Mouse (Mus musculus) kidney, embryonic 16.5 days (tissue): ENCODE measurements around the gene Dxo. TPM values are rescaled to one million over a fixed set of nuclear protein-coding genes. Genes with fewer than 3 reads are reported as not detected.

ENCODE experiments used
- ATAC-seq: fragments of 200-750 bp; cut with Nextera tagmentation; 2 replicates; pipeline ENCODE4 v1.8.0; 2017; ENCODE audit warnings: moderate TSS enrichment; ENCODE audit not compliant: low FRiP score, low TSS enrichment
- H3K27ac ChIP-seq: fragments of 300-500 bp; sonication (generic); 2 replicates; pipeline ENCODE4 v1.5.1; 2014; ENCODE audit warnings: low read length
- H3K27me3 ChIP-seq: fragments of 300-500 bp; sonication (generic); 2 replicates; pipeline ENCODE4 v1.6.1; 2014; ENCODE audit warnings: low read length, control low read depth, mixed read lengths; ENCODE audit not compliant: insufficient read depth
- H3K36me3 ChIP-seq: fragments of 300-500 bp; sonication (generic); 2 replicates; pipeline ENCODE4 v1.6.1; 2014; ENCODE audit warnings: low read length, control low read depth, mixed read lengths; ENCODE audit not compliant: insufficient read depth
- H3K4me1 ChIP-seq: fragments of 300-500 bp; sonication (generic); 2 replicates; pipeline ENCODE4 v1.6.1; 2014; ENCODE audit warnings: low read length, control low read depth, mixed read lengths; ENCODE audit not compliant: insufficient read depth
- H3K4me2 ChIP-seq: fragments of 300-500 bp; sonication (generic); replicated peaks from 2 replicates; pipeline ENCODE4 v1.6.1; 2014; ENCODE audit warnings: low read depth, low read length
- H3K4me3 ChIP-seq: fragments of 300-500 bp; sonication (generic); 2 replicates; pipeline ENCODE4 v1.5.1; 2014; ENCODE audit warnings: mild to moderate bottlenecking, low read length
- H3K9ac ChIP-seq: fragments of 300-500 bp; sonication (generic); replicated peaks from 2 replicates; pipeline ENCODE4 v1.6.1; 2014; ENCODE audit warnings: low read length
- H3K9me3 ChIP-seq: fragments of 300-500 bp; sonication (generic); 2 replicates; pipeline ENCODE4 v1.6.1; 2016; ENCODE audit warnings: low read length, control low read depth
- WGBS: fragments of 180-500 bp; shearing (Covaris S2); extraction: QIAGEN DNeasy Blood & Tissue Kit; methylation state at CpG from one replicate; pipeline ENCODE4 v1.1.7; 2014; 5-methylcytosine and 5-hydroxymethylcytosine counted together
- polyA plus RNA-seq: library from polyadenylated mRNA; unstranded; fragments of >200 nt; fragmentation: Nextera tagmentation; extraction: Ambion mirVana; gene quantifications from 2 replicates; pipeline ENCODE4 v1.2.1, GENCODE M21; 2015

Gene Dxo
- polyA plus RNA-seq, 1 experiment from 2014 or later: 71.0 TPM

GRCm38 (mm10) chr17:34849722-34850516 lies 13.1 kb downstream of the Dxo start, which contains the start of the genes Skiv2l and Nelfe:
Gene Skiv2l (minus strand): TSS chr17:34850210.
Gene Nelfe (plus strand): TSS chr17:34850391.
- H3K4me1 ChIP-seq: peaks cover 16% of the 10 kb centered on the region
- peaks cover 53% of the 10 kb centered on the region for H3K36me3 ChIP-seq
- no peaks in the 10 kb centered on the region for H3K9me3 ChIP-seq
- H3K27me3 ChIP-seq: no peaks in the 10 kb centered on the region
- H3K27ac ChIP-seq: peak within 1 kb of the TSS; percentile 54
- H3K4me3 ChIP-seq: peak within 1 kb of the TSS; percentile 77
- ATAC-seq: peak; percentile 97
- H3K9ac ChIP-seq: peak within 1 kb of the TSS; percentile 82
- under 1% methylated on average over 61 of the region's 65 CpGs for WGBS
- peak within 1 kb of the TSS; percentile 89 for H3K4me2 ChIP-seq

GRCm38 (mm10) chr17:34850517-34851125 lies 13.8 kb downstream of the Dxo start:
- H3K4me1 ChIP-seq: peaks cover 16% of the 10 kb centered on the region
- peak; percentile 55 for ATAC-seq
- H3K9me3 ChIP-seq: no peaks in the 10 kb centered on the region
- H3K27ac ChIP-seq: peak overlapping the region; percentile 54
- H3K4me2 ChIP-seq: peak overlapping the region; percentile 76
- under 1% methylated on average over 25 of the region's 25 CpGs for WGBS
- peak overlapping the region; percentile 77 for H3K4me3 ChIP-seq
- H3K27me3 ChIP-seq: no peaks in the 10 kb centered on the region
- H3K9ac ChIP-seq: peak overlapping the region; percentile 82
- peaks cover 52% of the 10 kb centered on the region for H3K36me3 ChIP-seq

- no peak for ATAC-seq
- Histone ChIP-seq H3K4me3 (no peak overlapping the region), H3K36me3 (peaks cover 45% of the 10 kb centered on the region), H3K4me1 (peaks cover 16% of the 10 kb centered on the region), H3K27ac (no peak overlapping the region), H3K27me3 (no peaks in the 10 kb centered on the region), H3K4me2 (no peak overlapping the region), H3K9ac (no peak overlapping the region), H3K9me3 (no peaks in the 10 kb centered on the region)
- 70% methylated on average over 8 of the region's 8 CpGs for WGBS
Observed at GRCm38 (mm10) chr17:34853511-34853910, 16.7 kb downstream of the Dxo start.

- Histone ChIP-seq H3K27ac (no peak overlapping the region), H3K9ac (no peak overlapping the region), H3K36me3 (peaks cover 45% of the 10 kb centered on the region), H3K4me1 (peaks cover 9% of the 10 kb centered on the region), H3K27me3 (no peaks in the 10 kb centered on the region), H3K4me3 (no peak overlapping the region), H3K9me3 (no peaks in the 10 kb centered on the region), H3K4me2 (no peak overlapping the region)
- 81% methylated on average over 3 of the region's 3 CpGs for WGBS
- no peak for ATAC-seq
Observed at GRCm38 (mm10) chr17:34854761-34855160, 17.9 kb downstream of the Dxo start.

- ATAC-seq: peak; percentile 65; the same call in 1 of the 2 replicates
- WGBS: 39% methylated on average over 3 of the region's 3 CpGs
- H3K36me3 ChIP-seq: peaks cover 45% of the 10 kb centered on the region
Observed at GRCm38 (mm10) chr17:34855825-34856224, 19.0 kb downstream of the Dxo start.

GRCm38 (mm10) chr17:34858670-34859069 lies 21.9 kb downstream of the Dxo start:
- Histone ChIP-seq H3K9ac (no peak overlapping the region), H3K4me1 (peaks cover 2% of the 10 kb centered on the region; the same call in 1 of the 2 replicates), H3K27ac (no peak overlapping the region), H3K4me3 (no peak overlapping the region), H3K36me3 (peaks cover 34% of the 10 kb centered on the region), H3K9me3 (no peaks in the 10 kb centered on the region), H3K4me2 (no peak overlapping the region), H3K27me3 (no peaks in the 10 kb centered on the region)
- ATAC-seq: no peak
- WGBS: 70% methylated on average over 4 of the region's 4 CpGs

More at GRCm38 (mm10) chr17:34855825-34856224, 19.0 kb downstream of the Dxo start:
- Histone ChIP-seq H3K4me2 (no peak overlapping the region), H3K27me3 (no peaks in the 10 kb centered on the region), H3K4me3 (no peak overlapping the region), H3K9ac (no peak overlapping the region), H3K4me1 (peaks cover 9% of the 10 kb centered on the region), H3K27ac (no peak overlapping the region), H3K9me3 (no peaks in the 10 kb centered on the region)

GRCm38 (mm10) chr17:34860514-34860913 lies 23.7 kb downstream of the Dxo start:
- Histone ChIP-seq H3K9ac (no peak overlapping the region), H3K27me3 (no peaks in the 10 kb centered on the region), H3K4me2 (no peak overlapping the region), H3K27ac (no peak overlapping the region), H3K9me3 (no peaks in the 10 kb centered on the region), H3K4me3 (no peak overlapping the region), H3K4me1 (peaks cover 2% of the 10 kb centered on the region; the same call in 1 of the 2 replicates), H3K36me3 (peaks cover 18% of the 10 kb centered on the region)
- WGBS: 81% methylated on average over 9 of the region's 9 CpGs
- ATAC-seq: no peak

GRCm38 (mm10) chr17:34861704-34862415 lies 25.0 kb downstream of the Dxo start:
- H3K9ac ChIP-seq: no peak overlapping the region
- no peak overlapping the region; the same call in 1 of the 2 replicates for H3K4me2 ChIP-seq
- WGBS: 56% methylated on average over 13 of the region's 13 CpGs
- H3K9me3 ChIP-seq: no peaks in the 10 kb centered on the region
- no peak overlapping the region for H3K4me3 ChIP-seq
- ATAC-seq: peak; percentile 31; the same call in 1 of the 2 replicates
- peaks cover 2% of the 10 kb centered on the region; the same call in 1 of the 2 replicates for H3K4me1 ChIP-seq
- H3K27ac ChIP-seq: no peak overlapping the region; the same call in 1 of the 2 replicates
- peaks cover 8% of the 10 kb centered on the region; the same call in 1 of the 2 replicates for H3K36me3 ChIP-seq
- no peaks in the 10 kb centered on the region for H3K27me3 ChIP-seq

- no peak within 1 kb of the TSS; the same call in 1 of the 2 replicates for H3K27ac ChIP-seq
- no peak within 1 kb of the TSS for H3K9ac ChIP-seq
- WGBS: 29% methylated on average over 8 of the region's 8 CpGs
- H3K36me3 ChIP-seq: peaks cover 2% of the 10 kb centered on the region; the same call in 1 of the 2 replicates
- peaks cover 2% of the 10 kb centered on the region; the same call in 1 of the 2 replicates for H3K4me1 ChIP-seq
- no peaks in the 10 kb centered on the region for H3K9me3 ChIP-seq
- H3K4me3 ChIP-seq: no peak within 1 kb of the TSS
- peak; percentile 49; the same call in 1 of the 2 replicates for ATAC-seq
- H3K27me3 ChIP-seq: no peaks in the 10 kb centered on the region
- H3K4me2 ChIP-seq: no peak within 1 kb of the TSS; the same call in 1 of the 2 replicates
Observed at GRCm38 (mm10) chr17:34862416-34863081, 25.7 kb downstream of the Dxo start, which contains the start of gene Cfb. Gene Cfb (minus strand): TSS chr17:34862518.
